Comparison of ENCODE assay signal across 8 mouse cellular contexts in genomic region chr10:94943846-94944690, GRCm38 (mm10). TPM values are rescaled to one million over a fixed set of nuclear protein-coding genes. Genes with fewer than 3 reads are reported as not detected.
DNase-seq lines count a peak whose midpoint lies in the region; ATAC-seq lines count a peak whose summit lies in the region.

No protein-coding gene starts in this region.

- H3K27me3 ChIP-seq in kidney, embryonic 14.5 days (ENCODE audit: control insufficient read depth, insufficient read depth, low read length): peaks cover 29% of the 10 kb centered on the region
- H3K27me3 ChIP-seq in embryonic facial prominence, embryonic 10.5 days (replicated peaks; ENCODE audit: low read depth, poor library complexity, severe bottlenecking): peaks cover 81% of the 10 kb centered on the region
- H3K27me3 ChIP-seq in kidney, embryonic 16.5 days (ENCODE audit: insufficient read depth, low read length): peaks cover 41% of the 10 kb centered on the region
- peaks cover 67% of the 10 kb centered on the region for H3K27me3 ChIP-seq in liver, embryonic 13.5 days
- H3K27me3 ChIP-seq in stomach, embryonic 15.5 days (replicated peaks): peaks cover 31% of the 10 kb centered on the region

- no peaks in the 10 kb centered on the region for H3K9me3 ChIP-seq in kidney, embryonic 14.5 days (ENCODE audit: control insufficient read depth, low read length)
- no peaks in the 10 kb centered on the region for H3K9me3 ChIP-seq in embryonic facial prominence, embryonic 10.5 days
- H3K9me3 ChIP-seq in kidney, embryonic 16.5 days (ENCODE audit: low read length): no peaks in the 10 kb centered on the region
- H3K9me3 ChIP-seq in liver, embryonic 13.5 days (replicated peaks): no peaks in the 10 kb centered on the region
- no peaks in the 10 kb centered on the region for H3K9me3 ChIP-seq in stomach, embryonic 15.5 days

- ATAC-seq in kidney, embryonic 14.5 days (ENCODE audit: low FRiP score, low TSS enrichment): peak; percentile 25; the same call in 1 of the 2 replicates
- ATAC-seq in kidney, embryonic 16.5 days (ENCODE audit: low FRiP score, low TSS enrichment): peak; percentile 40
- ATAC-seq in liver, embryonic 13.5 days (ENCODE audit: low read depth): peak; percentile 53
- ATAC-seq in stomach, embryonic 15.5 days (ENCODE audit: insufficient read depth, low FRiP score, low read depth): peak; percentile 32; the same call in 1 of the 2 replicates

- under 1% methylated on average over 81 of the region's 110 CpGs for WGBS in kidney, embryonic 14.5 days
- under 1% methylated on average over 110 of the region's 110 CpGs for WGBS in embryonic facial prominence, embryonic 10.5 days
- under 1% methylated on average over 92 of the region's 110 CpGs for WGBS in kidney, embryonic 16.5 days
- under 1% methylated on average over 110 of the region's 110 CpGs for WGBS in liver, embryonic 13.5 days (ENCODE audit: insufficient replicate concordance)
- under 1% methylated on average over 86 of the region's 110 CpGs for WGBS in stomach, embryonic 15.5 days

- peak overlapping the region; percentile 97 for H3K4me2 ChIP-seq in kidney, embryonic 14.5 days (replicated peaks; ENCODE audit: low read depth, low read length)
- H3K4me2 ChIP-seq in kidney, embryonic 16.5 days (replicated peaks; ENCODE audit: low read depth, low read length): peak overlapping the region; percentile 99
- H3K4me2 ChIP-seq in liver, embryonic 13.5 days: peak overlapping the region; percentile 97
- peak overlapping the region; percentile 99 for H3K4me2 ChIP-seq in stomach, embryonic 15.5 days

- 0 out of 2 replicates have a peak, but pooled peaks cover 5% of the 10 kb centered on the region for H3K4me1 ChIP-seq in kidney, embryonic 14.5 days (ENCODE audit: control insufficient read depth, insufficient read depth, low read length)
- H3K4me1 ChIP-seq in embryonic facial prominence, embryonic 10.5 days: peaks cover 61% of the 10 kb centered on the region
- H3K4me1 ChIP-seq in kidney, embryonic 16.5 days (ENCODE audit: insufficient read depth, low read length): peaks cover 26% of the 10 kb centered on the region
- peaks cover 68% of the 10 kb centered on the region for H3K4me1 ChIP-seq in liver, embryonic 13.5 days (replicated peaks)
- peaks cover 18% of the 10 kb centered on the region for H3K4me1 ChIP-seq in stomach, embryonic 15.5 days

- peak overlapping the region; percentile 68 for H3K9ac ChIP-seq in kidney, embryonic 14.5 days (ENCODE audit: low read depth, low read length)
- H3K9ac ChIP-seq in kidney, embryonic 16.5 days (replicated peaks; ENCODE audit: low read length): peak overlapping the region; percentile 74
- H3K9ac ChIP-seq in liver, embryonic 13.5 days: peak overlapping the region; percentile 80
- H3K9ac ChIP-seq in stomach, embryonic 15.5 days: peak overlapping the region; percentile 48

- H3K4me3 ChIP-seq in kidney, embryonic 14.5 days (ENCODE audit: low read length): peak overlapping the region; percentile 70
- H3K4me3 ChIP-seq in embryonic facial prominence, embryonic 10.5 days: peak overlapping the region; percentile 71
- H3K4me3 ChIP-seq in kidney, embryonic 16.5 days (ENCODE audit: low read length): peak overlapping the region; percentile 76
- peak overlapping the region; percentile 76 for H3K4me3 ChIP-seq in liver, embryonic 13.5 days (replicated peaks)
- H3K4me3 ChIP-seq in stomach, embryonic 15.5 days (replicated peaks): peak overlapping the region; percentile 73

- no peak overlapping the region for H3K27ac ChIP-seq in kidney, embryonic 14.5 days (ENCODE audit: low read depth, low read length)
- H3K27ac ChIP-seq in embryonic facial prominence, embryonic 10.5 days (replicated peaks): peak overlapping the region; percentile 87
- no peak overlapping the region for H3K27ac ChIP-seq in kidney, embryonic 16.5 days (ENCODE audit: low read length)
- peak overlapping the region; percentile 66 for H3K27ac ChIP-seq in liver, embryonic 13.5 days
- H3K27ac ChIP-seq in stomach, embryonic 15.5 days: no peak overlapping the region

- H3K36me3 ChIP-seq in kidney, embryonic 14.5 days (ENCODE audit: control insufficient read depth, insufficient read depth, low read length): no peaks in the 10 kb centered on the region
- H3K36me3 ChIP-seq in embryonic facial prominence, embryonic 10.5 days (replicated peaks): no peaks in the 10 kb centered on the region
- H3K36me3 ChIP-seq in kidney, embryonic 16.5 days (ENCODE audit: insufficient read depth, low read length): no peaks in the 10 kb centered on the region
- H3K36me3 ChIP-seq in liver, embryonic 13.5 days: no peaks in the 10 kb centered on the region
- no peaks in the 10 kb centered on the region for H3K36me3 ChIP-seq in stomach, embryonic 15.5 days

- DNase-seq in kidney, adult 9 months: no peak
- DNase-seq in embryonic facial prominence, embryonic 10.5 days (ENCODE audit: low spot score): peak; percentile 78
- DNase-seq in heart, adult 18-20 months: peak; percentile 55
- peak; percentile 62 for DNase-seq in liver, embryonic 13.5 days
- peak; percentile 78 for DNase-seq in neural tube, embryonic 10.5 days (ENCODE audit: extremely low spot score, low spot score)

RNA-seq across cellular contexts. Expression of gene Plxnc1, which starts 0.6 kb away (rescaled TPM):
- 2.3 and 3.9 TPM in 2 replicates for polyA plus RNA-seq in kidney, embryonic 14.5 days (2014; fragmentation: Nextera tagmentation; extraction: Ambion mirVana)
- 1.1 and 1.3 TPM in 2 replicates for polyA plus RNA-seq in embryonic facial prominence, embryonic 10.5 days (2016; fragmentation: Nextera tagmentation; extraction: Ambion mirVana)
- total RNA-seq in heart, adult 18-20 months (2021): 1 to 10 TPM; 1.8 to 3.4 TPM
- polyA plus RNA-seq in kidney, embryonic 16.5 days (2015; fragmentation: Nextera tagmentation; extraction: Ambion mirVana): 0.95 and 1.1 TPM in 2 replicates
- 1.8 and 2.0 TPM in 2 replicates for polyA plus RNA-seq in liver, embryonic 13.5 days (2015; fragmentation: Nextera tagmentation; extraction: Ambion mirVana)
- 1.5 and 1.9 TPM in 2 replicates for polyA plus RNA-seq in stomach, embryonic 15.5 days (2015; fragmentation: Nextera tagmentation; extraction: Ambion mirVana)

Comparison
In these comparisons a context has a peak if more than half of its experiments do, and no peak if none do; other contexts are left out.
1. H3K27ac ChIP-seq: peak in embryonic facial prominence, embryonic 10.5 days (single experiment) and liver, embryonic 13.5 days (single experiment); none in kidney, embryonic 14.5 days (single experiment), kidney, embryonic 16.5 days (single experiment) and stomach, embryonic 15.5 days (single experiment).
2. Peak in every context shown above with its lines, with median percentiles within 50 percentile points of each other: ATAC-seq, H3K4me2 ChIP-seq, H3K4me3 ChIP-seq and H3K9ac ChIP-seq.